Mouse (Mus musculus) forebrain, embryonic 16.5 days (tissue): ENCODE data around the gene D17Wsu92e. TPM values are rescaled to one million over a fixed set of nuclear protein-coding genes. Genes with fewer than 3 reads are reported as not detected.

ENCODE experiments used
- ATAC-seq: fragments of 200-750 bp; cut with Nextera tagmentation; 2 replicates; pipeline ENCODE4 v1.8.0; 2017; ENCODE audit warnings: mild to moderate bottlenecking, moderate library complexity
- H3K27ac ChIP-seq: fragments of 300-500 bp; sonication (generic); 2 replicates; pipeline ENCODE4 v1.5.1; 2014; ENCODE audit warnings: low read length, control low read depth
- H3K27me3 ChIP-seq: fragments of 300-500 bp; sonication (generic); replicated peaks from 2 replicates; pipeline ENCODE4 v1.6.1; 2014; ENCODE audit warnings: low read length; ENCODE audit not compliant: control insufficient read depth, insufficient read depth
- H3K36me3 ChIP-seq: fragments of 300-500 bp; sonication (generic); 2 replicates; pipeline ENCODE4 v1.6.1; 2014; ENCODE audit not compliant: control insufficient read depth, insufficient read depth
- H3K4me1 ChIP-seq: fragments of 300-500 bp; sonication (generic); replicated peaks from 2 replicates; pipeline ENCODE4 v1.6.1; 2014; ENCODE audit warnings: low read length; ENCODE audit not compliant: control insufficient read depth, insufficient read depth
- H3K4me2 ChIP-seq: fragments of 300-500 bp; sonication (generic); 2 replicates; pipeline ENCODE4 v1.6.1; 2014; ENCODE audit warnings: mild to moderate bottlenecking, low read length, control low read depth
- H3K4me3 ChIP-seq: fragments of 300-500 bp; sonication (generic); replicated peaks from 2 replicates; pipeline ENCODE4 v1.5.1; 2014; ENCODE audit warnings: mild to moderate bottlenecking, low read length, control low read depth
- H3K9ac ChIP-seq: fragments of 300-500 bp; sonication (generic); replicated peaks from 2 replicates; pipeline ENCODE4 v1.6.1; 2014; ENCODE audit warnings: low read depth, low read length, control low read depth
- H3K9me3 ChIP-seq: fragments of 300-500 bp; sonication (generic); 2 replicates; pipeline ENCODE4 v1.6.1; 2016; ENCODE audit warnings: low read length; ENCODE audit not compliant: control insufficient read depth
- WGBS: fragments of 180-500 bp; shearing (Covaris S2); extraction: QIAGEN DNeasy Blood & Tissue Kit; methylation state at CpG from one replicate; pipeline ENCODE4 v1.1.7; 2014; 5-methylcytosine and 5-hydroxymethylcytosine counted together
- polyA plus RNA-seq: library from polyadenylated mRNA; unstranded; fragments of >200 nt; fragmentation: Nextera tagmentation; extraction: Ambion mirVana; gene quantifications from 2 replicates; pipeline ENCODE4 v1.2.1, GENCODE M21; 2015

Gene D17Wsu92e
- polyA plus RNA-seq, 1 experiment from 2014 or later = 11.9 TPM

GRCm38 (mm10) chr17:27734344-27735073, 85.9 kb downstream of the D17Wsu92e start:
- Histone ChIP-seq H3K9ac (no peak overlapping the region), H3K4me3 (no peak overlapping the region), H3K4me2 (no peak overlapping the region), H3K27ac (no peak overlapping the region), H3K36me3 (no peaks in the 10 kb centered on the region), H3K4me1 (no peaks in the 10 kb centered on the region), H3K9me3 (no peaks in the 10 kb centered on the region), H3K27me3 (no peaks in the 10 kb centered on the region)
- 25% methylated on average over 13 of the region's 13 CpGs for WGBS
- ATAC-seq = no peak

GRCm38 (mm10) chr17:27732694-27733093, 87.8 kb downstream of the D17Wsu92e start:
- Histone ChIP-seq H3K27me3 (no peaks in the 10 kb centered on the region), H3K9me3 (no peaks in the 10 kb centered on the region), H3K4me2 (no peak overlapping the region), H3K36me3 (no peaks in the 10 kb centered on the region), H3K27ac (no peak overlapping the region), H3K9ac (no peak overlapping the region), H3K4me1 (no peaks in the 10 kb centered on the region), H3K4me3 (no peak overlapping the region)
- no peak for ATAC-seq
- 90% methylated on average over 3 of the region's 3 CpGs for WGBS

- WGBS = 64% methylated on average over 5 of the region's 5 CpGs
Measured at GRCm38 (mm10) chr17:27732152-27732551, 88.3 kb downstream of the D17Wsu92e start.

GRCm38 (mm10) chr17:27728770-27729169, 91.7 kb downstream of the D17Wsu92e start, which contains the start of gene Spdef:
TSS of gene Spdef (minus strand) at chr17:27728955.
- WGBS = 77% methylated on average over 10 of the region's 10 CpGs

More at GRCm38 (mm10) chr17:27732152-27732551, 88.3 kb downstream of the D17Wsu92e start:
- no peak overlapping the region for H3K27ac ChIP-seq
- H3K9me3 ChIP-seq = no peaks in the 10 kb centered on the region
- H3K36me3 ChIP-seq = no peaks in the 10 kb centered on the region
- no peak overlapping the region for H3K4me3 ChIP-seq
- H3K9ac ChIP-seq = no peak overlapping the region
- H3K4me1 ChIP-seq = no peaks in the 10 kb centered on the region
- no peak for ATAC-seq
- H3K27me3 ChIP-seq = no peaks in the 10 kb centered on the region
- H3K4me2 ChIP-seq = no peak overlapping the region

GRCm38 (mm10) chr17:27726527-27726926, 93.9 kb downstream of the D17Wsu92e start:
- no peak for ATAC-seq
- Histone ChIP-seq H3K36me3 (no peaks in the 10 kb centered on the region), H3K4me2 (no peak overlapping the region), H3K27me3 (no peaks in the 10 kb centered on the region), H3K9me3 (no peaks in the 10 kb centered on the region), H3K27ac (no peak overlapping the region), H3K4me1 (0 out of 2 replicates have a peak, but pooled peaks cover 2% of the 10 kb centered on the region), H3K4me3 (no peak overlapping the region), H3K9ac (no peak overlapping the region)
- 65% methylated on average over 7 of the region's 7 CpGs for WGBS

More at GRCm38 (mm10) chr17:27728770-27729169, 91.7 kb downstream of the D17Wsu92e start, which contains the start of gene Spdef:
- ATAC-seq = no peak
- H3K9ac ChIP-seq = no peak within 1 kb of the TSS
- no peaks in the 10 kb centered on the region for H3K36me3 ChIP-seq
- no peaks in the 10 kb centered on the region for H3K27me3 ChIP-seq
- H3K4me2 ChIP-seq = no peak within 1 kb of the TSS
- no peaks in the 10 kb centered on the region for H3K9me3 ChIP-seq
- no peak within 1 kb of the TSS for H3K4me3 ChIP-seq
- H3K4me1 ChIP-seq = 0 out of 2 replicates have a peak, but pooled peaks cover 2% of the 10 kb centered on the region
- no peak within 1 kb of the TSS for H3K27ac ChIP-seq

- ATAC-seq = no peak
- WGBS = 7% methylated on average over 10 of the region's 10 CpGs
Measured at GRCm38 (mm10) chr17:27725412-27725811, 95.0 kb downstream of the D17Wsu92e start.

GRCm38 (mm10) chr17:27725011-27725410, 95.4 kb downstream of the D17Wsu92e start:
- Histone ChIP-seq H3K9ac (no peak overlapping the region), H3K4me3 (no peak overlapping the region), H3K27ac (no peak overlapping the region), H3K36me3 (no peaks in the 10 kb centered on the region), H3K9me3 (no peaks in the 10 kb centered on the region), H3K4me1 (0 out of 2 replicates have a peak, but pooled peaks cover 2% of the 10 kb centered on the region), H3K4me2 (no peak overlapping the region), H3K27me3 (no peaks in the 10 kb centered on the region)
- 24% methylated on average over 10 of the region's 10 CpGs for WGBS
- ATAC-seq = no peak

More at GRCm38 (mm10) chr17:27725412-27725811, 95.0 kb downstream of the D17Wsu92e start:
- Histone ChIP-seq H3K4me1 (0 out of 2 replicates have a peak, but pooled peaks cover 2% of the 10 kb centered on the region), H3K4me3 (no peak overlapping the region), H3K9me3 (no peaks in the 10 kb centered on the region), H3K27me3 (no peaks in the 10 kb centered on the region), H3K27ac (no peak overlapping the region), H3K9ac (no peak overlapping the region), H3K4me2 (no peak overlapping the region), H3K36me3 (no peaks in the 10 kb centered on the region)

GRCm38 (mm10) chr17:27724327-27724726, 96.1 kb downstream of the D17Wsu92e start:
- ATAC-seq = no peak
- H3K27ac ChIP-seq = no peak overlapping the region
- no peak overlapping the region for H3K4me3 ChIP-seq
- H3K4me1 ChIP-seq = 0 out of 2 replicates have a peak, but pooled peaks cover 2% of the 10 kb centered on the region
- H3K27me3 ChIP-seq = no peaks in the 10 kb centered on the region
- H3K9me3 ChIP-seq = no peaks in the 10 kb centered on the region
- no peaks in the 10 kb centered on the region for H3K36me3 ChIP-seq
- H3K9ac ChIP-seq = no peak overlapping the region
- 34% methylated on average over 3 of the region's 3 CpGs for WGBS
- H3K4me2 ChIP-seq = no peak overlapping the region

GRCm38 (mm10) chr17:27721125-27721664, 99.3 kb downstream of the D17Wsu92e start:
- no peak overlapping the region for H3K27ac ChIP-seq
- H3K36me3 ChIP-seq = no peaks in the 10 kb centered on the region
- no peak for ATAC-seq
- H3K4me1 ChIP-seq = peaks cover 10% of the 10 kb centered on the region
- no peaks in the 10 kb centered on the region for H3K27me3 ChIP-seq
- H3K9ac ChIP-seq = no peak overlapping the region
- H3K4me3 ChIP-seq = no peak overlapping the region
- no peaks in the 10 kb centered on the region for H3K9me3 ChIP-seq
- no peak overlapping the region for H3K4me2 ChIP-seq
- 62% methylated on average over 9 of the region's 9 CpGs for WGBS
